Mouse (Mus musculus): ENCODE results near the gene Snx1. TPM values are rescaled to one million over a fixed set of nuclear protein-coding genes. Genes with fewer than 3 reads are reported as not detected.

The Snx1 gene
- polyA plus RNA-seq, 1 experiment: 76.7 TPM

DNA sequence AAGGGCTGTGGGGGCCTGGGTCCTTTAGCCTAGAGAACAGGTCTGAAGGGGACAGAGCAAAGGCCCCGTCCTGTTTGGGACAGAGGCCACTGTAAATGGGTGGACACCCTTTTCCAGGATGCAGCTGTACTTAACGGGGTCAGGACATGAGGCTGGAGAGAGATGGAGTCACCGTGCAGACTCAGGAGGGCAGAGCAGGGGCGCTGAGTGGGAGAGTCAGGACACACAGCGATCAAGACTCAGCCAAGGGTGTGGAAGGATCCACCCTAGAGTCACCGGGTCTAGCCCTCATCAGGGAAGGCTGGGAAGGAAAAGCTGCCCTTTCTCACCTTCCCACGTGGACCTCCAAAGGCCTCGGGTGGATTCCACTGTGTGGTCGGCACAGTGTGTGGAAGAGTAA is 25.6 kb upstream of the Snx1 start:
- no peaks in the 10 kb centered on the region for H3K4me1 ChIP-seq (ENCODE audit: control insufficient read depth, insufficient read depth, low read length)
- H3K27ac ChIP-seq (ENCODE audit: insufficient read depth, low read depth, low read length): no peak overlapping the region
- H3K27me3 ChIP-seq (replicated peaks; ENCODE audit: control insufficient read depth, insufficient read depth, low read length): no peaks in the 10 kb centered on the region
- 50% methylated on average over 9 of the region's 9 CpGs for WGBS
- no peak for TF ChIP-seq POLR2A (IDR thresholded peaks at IDR 0.05; ENCODE audit: low read depth, low read length)
- TF ChIP-seq CTCF (conservative IDR thresholded peaks at IDR 0.05; ENCODE audit: insufficient read depth, insufficient read length, low read depth, low read length): no peak
- no peak for DNase-seq
- no peak overlapping the region for H3K4me3 ChIP-seq (ENCODE audit: insufficient read depth, low read depth, low read length)
- no peaks in the 10 kb centered on the region for H3K36me3 ChIP-seq (ENCODE audit: control insufficient read depth, insufficient read depth, low read length)

DNA sequence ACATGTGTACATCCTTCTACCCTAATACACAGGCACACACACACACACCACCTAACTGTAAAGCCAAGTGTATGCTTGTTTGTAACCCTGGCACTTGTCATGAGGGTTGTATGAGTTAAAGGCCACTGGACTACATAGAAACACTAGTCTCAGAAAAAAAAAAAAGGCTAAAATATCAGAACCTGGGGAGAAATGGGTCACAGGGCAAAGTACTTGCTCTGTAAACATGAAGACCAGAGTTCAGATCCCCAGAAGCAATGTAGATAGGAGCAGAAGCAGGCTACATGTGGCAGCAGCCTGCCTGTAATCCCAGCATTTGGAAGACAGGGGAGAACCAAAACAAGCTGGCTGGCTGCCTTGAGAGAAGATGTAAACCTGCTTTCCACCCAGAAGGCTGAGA is 19.8 kb upstream of the Snx1 start:
- Histone ChIP-seq H3K27ac (ENCODE audit: insufficient read depth, low read depth, low read length) (no peak overlapping the region), H3K27me3 (replicated peaks; ENCODE audit: control insufficient read depth, insufficient read depth, low read length) (no peaks in the 10 kb centered on the region), H3K4me3 (ENCODE audit: insufficient read depth, low read depth, low read length) (no peak overlapping the region), H3K4me1 (ENCODE audit: control insufficient read depth, insufficient read depth, low read length) (no peaks in the 10 kb centered on the region), H3K36me3 (ENCODE audit: control insufficient read depth, insufficient read depth, low read length) (no peaks in the 10 kb centered on the region)
- TF ChIP-seq CTCF (conservative IDR thresholded peaks at IDR 0.05; ENCODE audit: insufficient read depth, insufficient read length, low read depth, low read length): no peak; the same call in 1 of the 2 replicates
- TF ChIP-seq POLR2A (IDR thresholded peaks at IDR 0.05; ENCODE audit: low read depth, low read length): no peak
- DNase-seq: no peak

DNA sequence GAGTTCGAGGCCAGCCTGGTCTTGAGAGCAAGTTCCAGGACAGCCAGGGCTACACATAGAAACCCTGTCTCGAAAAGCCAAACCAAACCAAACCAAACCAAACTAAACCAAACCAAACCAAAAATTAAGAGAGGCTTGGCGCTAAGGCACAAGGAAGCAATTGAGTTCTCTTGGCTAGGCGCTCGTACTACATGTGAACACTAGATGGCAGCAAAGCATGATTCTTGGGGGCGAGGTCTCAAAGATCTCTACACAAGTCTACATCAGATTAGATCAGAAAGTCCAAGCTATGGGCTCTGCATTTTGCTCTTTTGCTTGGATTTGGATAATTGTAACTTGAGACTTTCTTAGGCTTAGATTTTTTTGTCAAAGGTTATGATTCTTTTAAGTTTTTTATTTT is 17.9 kb upstream of the Snx1 start:
- Histone ChIP-seq H3K36me3 (ENCODE audit: control insufficient read depth, insufficient read depth, low read length) (peaks cover 3% of the 10 kb centered on the region; the same call in 1 of the 2 replicates), H3K4me1 (ENCODE audit: control insufficient read depth, insufficient read depth, low read length) (no peaks in the 10 kb centered on the region), H3K27ac (ENCODE audit: insufficient read depth, low read depth, low read length) (no peak overlapping the region), H3K27me3 (replicated peaks; ENCODE audit: control insufficient read depth, insufficient read depth, low read length) (no peaks in the 10 kb centered on the region), H3K4me3 (ENCODE audit: insufficient read depth, low read depth, low read length) (no peak overlapping the region)
- WGBS: 7% methylated on average over 6 of the region's 6 CpGs
- TF ChIP-seq CTCF (conservative IDR thresholded peaks at IDR 0.05; ENCODE audit: insufficient read depth, insufficient read length, low read depth, low read length) (peak; percentile 84), POLR2A (IDR thresholded peaks at IDR 0.05; ENCODE audit: low read depth, low read length) (no peak)
- peak; percentile 76 for DNase-seq

DNA sequence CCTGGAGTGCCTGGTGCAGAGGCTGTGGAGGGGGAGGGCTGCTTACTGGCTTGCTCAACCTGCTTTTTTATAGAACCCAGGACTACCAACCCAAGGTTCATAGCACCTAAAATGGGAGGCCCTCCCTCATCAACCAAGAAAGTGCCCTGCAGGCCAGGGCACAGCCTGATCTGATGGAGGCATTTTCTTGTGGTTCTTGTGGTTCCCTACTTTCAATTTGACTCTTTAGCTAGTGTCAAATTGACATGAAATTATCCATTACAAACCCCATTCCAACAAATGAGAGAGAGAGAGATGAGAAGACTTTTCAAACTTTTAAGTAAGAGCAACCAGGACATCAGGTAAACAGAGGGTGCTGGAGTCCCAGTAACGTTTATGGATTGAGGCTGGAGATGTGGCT is 15.9 kb upstream of the Snx1 start:
- TF ChIP-seq POLR2A (IDR thresholded peaks at IDR 0.05; ENCODE audit: low read depth, low read length): no peak
- no peak for TF ChIP-seq CTCF (conservative IDR thresholded peaks at IDR 0.05; ENCODE audit: insufficient read depth, insufficient read length, low read depth, low read length)
- H3K4me1 ChIP-seq (ENCODE audit: control insufficient read depth, insufficient read depth, low read length): no peaks in the 10 kb centered on the region
- peaks cover 3% of the 10 kb centered on the region; the same call in 1 of the 2 replicates for H3K36me3 ChIP-seq (ENCODE audit: control insufficient read depth, insufficient read depth, low read length)
- 68% methylated on average over 1 of the region's 1 CpGs for WGBS
- no peak for DNase-seq
- H3K27me3 ChIP-seq (replicated peaks; ENCODE audit: control insufficient read depth, insufficient read depth, low read length): no peaks in the 10 kb centered on the region
- H3K27ac ChIP-seq (ENCODE audit: insufficient read depth, low read depth, low read length): no peak overlapping the region
- no peak overlapping the region for H3K4me3 ChIP-seq (ENCODE audit: insufficient read depth, low read depth, low read length)

DNA sequence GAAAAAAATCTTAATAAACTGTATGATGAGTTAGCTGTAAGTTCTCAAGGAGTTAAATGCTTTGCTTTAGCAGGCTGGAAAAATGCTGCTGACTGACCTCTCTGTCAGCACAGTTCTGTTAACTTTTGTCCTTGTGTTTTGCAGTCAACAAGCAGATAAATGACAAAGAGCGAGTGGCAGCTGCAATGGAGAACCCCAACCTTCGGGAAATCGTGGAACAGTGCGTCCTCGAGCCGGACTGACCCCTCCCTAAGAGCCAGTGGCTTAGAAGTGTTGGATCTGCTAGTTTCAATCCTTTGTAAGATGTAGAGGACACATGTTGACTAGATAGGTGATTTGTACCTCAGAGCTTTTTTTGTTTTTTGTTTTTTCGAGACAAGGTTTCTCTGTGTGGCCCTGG is 11.8 kb upstream of the Snx1 start:
- 88% methylated on average over 7 of the region's 7 CpGs for WGBS

DNA sequence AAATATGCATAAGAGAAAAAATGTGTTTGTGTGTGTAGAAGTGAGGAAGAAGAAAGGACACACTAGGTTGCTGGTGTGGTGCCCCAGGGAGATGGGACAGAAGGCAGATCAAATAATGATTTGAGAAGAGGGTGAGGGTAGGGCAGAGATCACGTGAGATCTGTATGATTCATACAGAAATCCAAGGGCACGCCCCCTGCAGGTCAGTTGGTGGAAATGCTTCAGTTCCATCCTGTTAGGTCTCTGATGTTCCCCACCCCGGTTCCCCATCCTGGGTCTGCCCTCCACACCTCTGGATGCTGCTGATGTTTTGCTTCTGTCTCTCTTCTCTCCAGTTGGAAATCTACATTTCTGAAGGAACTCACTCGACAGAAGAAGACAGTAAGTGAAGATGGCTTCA is 9.6 kb upstream of the Snx1 start:
- 37% methylated on average over 4 of the region's 4 CpGs for WGBS
- Histone ChIP-seq H3K4me3 (ENCODE audit: insufficient read depth, low read depth, low read length) (no peak overlapping the region), H3K4me1 (ENCODE audit: control insufficient read depth, insufficient read depth, low read length) (no peaks in the 10 kb centered on the region), H3K36me3 (ENCODE audit: control insufficient read depth, insufficient read depth, low read length) (peaks cover 6% of the 10 kb centered on the region; the same call in 1 of the 2 replicates), H3K27me3 (replicated peaks; ENCODE audit: control insufficient read depth, insufficient read depth, low read length) (no peaks in the 10 kb centered on the region), H3K27ac (ENCODE audit: insufficient read depth, low read depth, low read length) (no peak overlapping the region)
- no peak for TF ChIP-seq POLR2A (IDR thresholded peaks at IDR 0.05; ENCODE audit: low read depth, low read length)
- peak; percentile 59 for TF ChIP-seq CTCF (conservative IDR thresholded peaks at IDR 0.05; ENCODE audit: insufficient read depth, insufficient read length, low read depth, low read length)
- DNase-seq: peak; percentile 15

More for the DNA sequence above, 11.8 kb upstream of the Snx1 start:
- H3K27ac ChIP-seq (ENCODE audit: insufficient read depth, low read depth, low read length): no peak overlapping the region
- no peak for TF ChIP-seq POLR2A (IDR thresholded peaks at IDR 0.05; ENCODE audit: low read depth, low read length)
- no peak for TF ChIP-seq CTCF (conservative IDR thresholded peaks at IDR 0.05; ENCODE audit: insufficient read depth, insufficient read length, low read depth, low read length)
- no peak for DNase-seq
- H3K4me3 ChIP-seq (ENCODE audit: insufficient read depth, low read depth, low read length): no peak overlapping the region
- no peaks in the 10 kb centered on the region for H3K4me1 ChIP-seq (ENCODE audit: control insufficient read depth, insufficient read depth, low read length)
- peaks cover 6% of the 10 kb centered on the region; the same call in 1 of the 2 replicates for H3K36me3 ChIP-seq (ENCODE audit: control insufficient read depth, insufficient read depth, low read length)
- H3K27me3 ChIP-seq (replicated peaks; ENCODE audit: control insufficient read depth, insufficient read depth, low read length): no peaks in the 10 kb centered on the region

DNA sequence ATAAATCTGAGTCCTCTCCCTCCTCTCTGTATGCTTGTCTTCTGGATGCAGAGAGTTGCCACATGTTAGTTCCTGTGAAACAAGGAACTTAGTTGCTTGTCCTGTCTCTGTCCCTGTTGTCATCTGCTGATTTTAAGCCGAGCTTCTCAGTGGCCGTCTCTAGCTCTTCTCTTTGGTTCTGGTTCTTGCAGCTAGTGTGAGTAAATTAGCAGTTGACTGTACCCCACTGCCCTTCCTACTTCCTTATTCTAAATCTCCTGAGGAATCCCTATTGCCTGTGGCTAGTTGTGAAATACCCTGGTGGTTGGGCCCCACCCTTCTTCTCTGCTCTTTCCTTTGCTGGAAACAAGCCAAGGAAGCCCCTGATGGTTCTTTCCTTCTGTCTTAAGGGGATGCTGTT is 5.1 kb upstream of the Snx1 start:
- Histone ChIP-seq H3K4me1 (ENCODE audit: control insufficient read depth, insufficient read depth, low read length) (0 out of 2 replicates have a peak, but pooled peaks cover 3% of the 10 kb centered on the region), H3K4me3 (ENCODE audit: insufficient read depth, low read depth, low read length) (no peak overlapping the region), H3K36me3 (ENCODE audit: control insufficient read depth, insufficient read depth, low read length) (peaks cover 3% of the 10 kb centered on the region; the same call in 1 of the 2 replicates), H3K27me3 (replicated peaks; ENCODE audit: control insufficient read depth, insufficient read depth, low read length) (no peaks in the 10 kb centered on the region), H3K27ac (ENCODE audit: insufficient read depth, low read depth, low read length) (no peak overlapping the region)
- WGBS: 95% methylated on average over 2 of the region's 2 CpGs
- DNase-seq: no peak
- TF ChIP-seq CTCF (conservative IDR thresholded peaks at IDR 0.05; ENCODE audit: insufficient read depth, insufficient read length, low read depth, low read length): no peak
- no peak for TF ChIP-seq POLR2A (IDR thresholded peaks at IDR 0.05; ENCODE audit: low read depth, low read length)

Measured in kidney, adult 2 months (tissue).